Mouse (Mus musculus) embryonic facial prominence, embryonic 14.5 days (tissue): ENCODE data around the gene Teddm2. TPM values are rescaled to one million over a fixed set of nuclear protein-coding genes. Genes with fewer than 3 reads are reported as not detected.
"Not testable (repeated sequence)": the region's sequence is repeated elsewhere in the genome, so short reads cannot be mapped to it uniquely, and the experiment has no call there.

Experiments
- ATAC-seq: fragments of 200-750 bp; cut with Nextera tagmentation; 2 replicates; pipeline ENCODE4 v1.8.0; 2017; ENCODE audit warnings: low read depth, moderate number of reproducible peaks, moderate TSS enrichment
- DNase-seq: peaks from one replicate; pipeline ENCODE4 v3.0.0-alpha.2; 2015; ENCODE audit warnings: low spot score
- H3K27ac ChIP-seq: fragments of 300-500 bp; sonication (generic); replicated peaks from 2 replicates; pipeline ENCODE4 v1.5.1; 2014; ENCODE audit warnings: low read depth, mild to moderate bottlenecking, low read length, moderate library complexity
- H3K27me3 ChIP-seq: fragments of 300-500 bp; sonication (generic); replicated peaks from 2 replicates; pipeline ENCODE4 v1.6.1; 2014; ENCODE audit warnings: low read length; ENCODE audit not compliant: control insufficient read depth, insufficient read depth
- H3K36me3 ChIP-seq: fragments of 300-500 bp; sonication (generic); 2 replicates; pipeline ENCODE4 v1.6.1; 2014; ENCODE audit warnings: low read length, mixed read lengths; ENCODE audit not compliant: control insufficient read depth, insufficient read depth
- H3K4me1 ChIP-seq: fragments of 300-500 bp; sonication (generic); 2 replicates; pipeline ENCODE4 v1.6.1; 2014; ENCODE audit warnings: antibody characterized with exemption, low read length; ENCODE audit not compliant: control insufficient read depth, insufficient read depth
- H3K4me2 ChIP-seq: fragments of 300-500 bp; sonication (generic); 2 replicates; pipeline ENCODE4 v1.6.1; 2014; ENCODE audit warnings: low read depth, mild to moderate bottlenecking, low read length, moderate library complexity, mixed read lengths
- H3K4me3 ChIP-seq: fragments of 300-500 bp; sonication (generic); 2 replicates; pipeline ENCODE4 v1.5.1; 2014; ENCODE audit warnings: low read depth, mild to moderate bottlenecking, low read length
- H3K9ac ChIP-seq: fragments of 300-500 bp; sonication (generic); 2 replicates; pipeline ENCODE4 v1.6.1; 2014; ENCODE audit warnings: low read depth, mild to moderate bottlenecking, low read length, moderate library complexity, mixed read lengths
- H3K9me3 ChIP-seq: fragments of 300-500 bp; sonication (generic); 2 replicates; pipeline ENCODE4 v1.6.1; 2016; ENCODE audit warnings: low read length; ENCODE audit not compliant: control insufficient read depth
- WGBS: fragments of 180-500 bp; shearing (Covaris S2); extraction: QIAGEN DNeasy Blood & Tissue Kit; methylation state at CpG from one replicate; pipeline ENCODE4 v1.1.7; 2014; 5-methylcytosine and 5-hydroxymethylcytosine counted together
- polyA plus RNA-seq: library from polyadenylated mRNA; unstranded; fragments of >200 nt; fragmentation: Nextera tagmentation; extraction: Ambion mirVana; gene quantifications from 2 replicates; pipeline ENCODE4 v1.2.1, GENCODE M21; 2014

Gene Teddm2
- polyA plus RNA-seq, 1 experiment from 2014 or later, result 0.97 TPM

- ATAC-seq, H3K36me3 ChIP-seq, H3K27me3 ChIP-seq, H3K27ac ChIP-seq, H3K9me3 ChIP-seq, H3K4me2 ChIP-seq, H3K4me1 ChIP-seq, H3K9ac ChIP-seq, DNase-seq, H3K4me3 ChIP-seq: not testable (repeated sequence)
- 95% methylated on average over 17 of the region's 17 CpGs for whole genome bisulfite sequencing
Measured at GRCm38 (mm10) chr1:153880391-153880790, 19.6 kb downstream of the Teddm2 start.

DNA sequence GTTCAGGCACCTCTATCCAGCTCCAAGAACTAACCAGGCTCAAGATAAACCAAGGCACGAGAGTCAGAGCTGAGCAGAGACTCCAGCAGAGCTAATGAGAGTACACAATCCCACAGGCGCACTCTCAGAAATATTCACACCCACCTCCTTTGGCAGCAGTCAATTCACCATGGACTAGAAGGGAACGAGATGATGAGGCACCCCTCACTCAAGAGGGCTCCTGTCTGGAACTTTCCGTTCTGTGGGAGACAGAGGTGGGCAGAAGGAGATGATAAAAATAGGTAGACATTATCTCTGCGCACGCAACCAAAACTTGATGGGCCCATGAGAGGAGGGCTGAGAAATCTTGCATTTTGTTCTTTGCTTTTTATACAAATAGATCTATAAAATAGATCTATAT is 26.0 kb downstream of the Teddm2 start, which contains the start of gene Teddm1b:
Gene Teddm1b, plus strand, starts transcription at position 301 of the 400 bp plus-strand sequence.
- Histone ChIP-seq H3K4me2 (no peak within 1 kb of the TSS), H3K27me3 (no peaks in the 10 kb centered on the region), H3K9me3 (no peaks in the 10 kb centered on the region), H3K9ac (no peak within 1 kb of the TSS), H3K4me1 (no peaks in the 10 kb centered on the region), H3K36me3 (no peaks in the 10 kb centered on the region), H3K27ac (no peak within 1 kb of the TSS), H3K4me3 (no peak within 1 kb of the TSS)
- ATAC-seq, result no peak
- 90% methylated on average over 6 of the region's 6 CpGs for WGBS
- DNase-seq, result no peak

- Histone ChIP-seq H3K27me3 (no peaks in the 10 kb centered on the region), H3K9ac (no peak overlapping the region), H3K4me1 (peaks cover 3% of the 10 kb centered on the region; the same call in 1 of the 2 replicates), H3K4me2 (no peak overlapping the region), H3K27ac (no peak overlapping the region), H3K9me3 (no peaks in the 10 kb centered on the region), H3K4me3 (no peak overlapping the region), H3K36me3 (no peaks in the 10 kb centered on the region)
- no peak for DNase-seq
- ATAC-seq, result no peak
- 64% methylated on average over 8 of the region's 8 CpGs for WGBS
Measured at GRCm38 (mm10) chr1:153855946-153856345, 44.1 kb downstream of the Teddm2 start.

DNA sequence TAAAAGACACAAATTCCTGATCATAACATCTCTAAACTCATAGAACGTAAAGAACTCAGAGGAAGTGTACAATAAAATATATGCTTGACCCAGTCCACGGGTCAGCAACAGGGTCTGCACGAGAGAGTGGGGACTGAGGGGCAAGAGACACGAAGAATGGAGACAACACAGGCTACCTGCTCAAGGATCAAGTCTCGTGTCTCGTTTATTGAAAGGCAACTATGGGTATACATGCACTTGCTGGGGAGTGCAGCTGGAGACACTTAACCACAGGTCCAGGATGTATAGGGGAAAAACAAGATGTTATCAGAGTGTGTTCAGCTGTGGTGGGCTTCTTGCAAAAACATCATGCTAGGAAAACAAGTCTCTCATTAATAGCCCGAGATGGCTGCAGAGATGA is 47.3 kb downstream of the Teddm2 start:
- 69% methylated on average over 7 of the region's 7 CpGs for WGBS
- not testable (repeated sequence) for H3K27ac ChIP-seq, H3K9me3 ChIP-seq, DNase-seq, H3K36me3 ChIP-seq, H3K4me3 ChIP-seq, H3K9ac ChIP-seq, H3K4me1 ChIP-seq, H3K27me3 ChIP-seq, H3K4me2 ChIP-seq, ATAC-seq

GRCm38 (mm10) chr1:153846867-153847266 is 53.2 kb downstream of the Teddm2 start:
- Histone ChIP-seq H3K4me3 (no peak overlapping the region), H3K4me1 (no peaks in the 10 kb centered on the region), H3K36me3 (no peaks in the 10 kb centered on the region), H3K27me3 (no peaks in the 10 kb centered on the region), H3K9me3 (no peaks in the 10 kb centered on the region), H3K9ac (no peak overlapping the region), H3K27ac (no peak overlapping the region), H3K4me2 (no peak overlapping the region)
- ATAC-seq (no peak), DNase-seq (peak; percentile 81)
- WGBS, result 27% methylated on average over 6 of the region's 6 CpGs

DNA sequence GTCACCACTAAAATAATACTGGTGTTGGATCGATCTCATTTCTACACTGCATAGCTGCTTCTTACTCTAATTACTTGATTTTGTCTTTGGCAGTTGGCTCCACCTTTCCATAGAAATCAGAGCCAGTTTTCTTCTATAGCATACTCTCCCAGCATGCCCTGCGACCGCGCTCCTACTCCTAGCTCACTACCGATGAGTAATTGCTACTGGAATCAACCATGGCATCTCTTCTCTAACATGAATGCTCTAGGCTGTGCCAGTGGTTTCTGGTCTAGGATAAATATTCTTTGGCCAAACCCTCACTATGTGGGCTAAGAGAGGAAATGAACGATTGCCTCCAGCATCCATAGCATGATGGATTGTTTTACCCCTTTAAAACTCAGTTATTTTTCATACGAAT is 53.6 kb downstream of the Teddm2 start:
- Histone ChIP-seq H3K4me2 (no peak overlapping the region), H3K9ac (no peak overlapping the region), H3K4me1 (no peaks in the 10 kb centered on the region), H3K27ac (no peak overlapping the region), H3K27me3 (no peaks in the 10 kb centered on the region), H3K4me3 (no peak overlapping the region), H3K36me3 (no peaks in the 10 kb centered on the region), H3K9me3 (no peaks in the 10 kb centered on the region)
- peak; percentile 18 for DNase-seq
- no peak for ATAC-seq
- 83% methylated on average over 7 of the region's 7 CpGs for WGBS

DNA sequence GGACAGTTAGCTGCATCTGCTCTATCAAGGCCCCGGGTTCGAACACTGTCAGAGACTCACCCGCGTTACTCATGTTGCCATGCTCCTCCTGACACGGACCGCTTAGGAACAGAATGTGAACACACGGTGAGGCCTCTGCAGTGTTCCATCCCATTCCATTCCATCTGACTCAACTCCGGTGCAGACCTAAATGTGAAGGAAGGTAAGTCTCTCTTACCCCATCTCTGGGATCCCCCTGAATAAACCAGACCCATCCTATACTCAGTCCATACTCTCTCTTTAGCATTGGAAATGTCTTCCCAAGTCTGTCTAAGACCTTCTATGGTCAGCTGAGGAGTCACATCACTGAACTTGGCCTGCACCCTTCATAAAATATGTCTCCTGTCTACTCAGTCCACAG is 56.0 kb downstream of the Teddm2 start, which contains the start of gene Rgsl1:
Gene Rgsl1, minus strand, starts transcription at position 101 of the 400 bp plus-strand sequence.
- no peak within 1 kb of the TSS for H3K9ac ChIP-seq
- H3K4me2 ChIP-seq, result no peak within 1 kb of the TSS
- no peaks in the 10 kb centered on the region for H3K9me3 ChIP-seq
- no peaks in the 10 kb centered on the region for H3K36me3 ChIP-seq
- H3K27me3 ChIP-seq, result no peaks in the 10 kb centered on the region
- DNase-seq (no peak), ATAC-seq (no peak)
- H3K27ac ChIP-seq, result no peak within 1 kb of the TSS
- H3K4me1 ChIP-seq, result no peaks in the 10 kb centered on the region
- 95% methylated on average over 8 of the region's 8 CpGs for WGBS
- H3K4me3 ChIP-seq, result no peak within 1 kb of the TSS

DNA sequence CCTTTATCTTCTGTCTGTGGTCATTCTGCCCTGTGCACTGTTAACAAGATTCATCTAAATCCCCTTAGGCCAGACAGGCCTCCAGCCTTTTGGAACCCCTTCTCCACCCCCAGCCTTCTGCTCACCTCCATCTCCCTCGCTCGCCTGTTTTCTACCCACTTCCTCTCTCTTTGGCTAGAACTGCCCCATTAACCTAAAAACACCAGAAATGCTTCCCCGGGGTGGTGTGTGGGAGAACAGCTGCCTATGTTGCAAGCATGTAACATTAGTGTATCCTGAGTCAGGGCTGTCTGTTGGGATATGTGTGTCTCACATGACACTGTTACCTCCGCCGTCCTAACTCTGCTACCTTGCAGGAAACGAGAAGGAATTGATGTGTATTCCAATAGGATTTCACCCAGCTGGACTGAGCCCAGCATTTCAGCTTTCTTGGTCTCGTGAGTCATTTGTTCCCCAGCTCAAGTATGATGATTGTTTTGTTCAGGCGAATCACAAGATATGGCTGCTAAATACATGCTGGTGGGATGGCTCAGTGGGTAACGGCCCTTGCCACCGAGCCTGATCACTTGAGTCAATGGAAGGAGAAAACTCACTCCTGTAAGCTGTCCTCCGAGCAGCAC is 57.8 kb downstream of the Teddm2 start:
- ATAC-seq, result no peak
- WGBS, result 77% methylated on average over 11 of the region's 11 CpGs
- no peaks in the 10 kb centered on the region for H3K36me3 ChIP-seq

DNA sequence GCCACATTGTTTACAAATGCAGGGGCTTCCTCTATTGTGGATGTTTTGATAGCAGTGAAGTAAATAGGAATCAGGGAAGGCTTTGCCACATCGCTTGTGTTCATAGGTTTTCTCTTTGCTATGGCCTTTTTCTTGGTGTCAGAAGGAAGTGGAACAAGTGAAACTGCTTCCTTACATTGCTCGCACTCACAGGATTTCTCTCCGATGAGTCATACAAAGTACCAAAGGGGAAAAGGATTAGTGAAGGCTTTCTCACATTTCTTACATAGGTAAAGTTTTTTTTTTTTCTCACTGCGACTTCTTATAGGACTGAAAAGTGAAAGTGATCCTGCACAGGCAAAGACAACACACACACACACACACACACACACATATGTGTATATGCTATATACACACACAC is 64.0 kb downstream of the Teddm2 start:
- H3K27ac ChIP-seq, result no peak overlapping the region

More for the DNA sequence above, 57.8 kb downstream of the Teddm2 start:
- Histone ChIP-seq H3K9ac (no peak overlapping the region), H3K9me3 (no peaks in the 10 kb centered on the region), H3K4me1 (no peaks in the 10 kb centered on the region), H3K4me2 (no peak overlapping the region), H3K4me3 (no peak overlapping the region), H3K27me3 (no peaks in the 10 kb centered on the region), H3K27ac (no peak overlapping the region)
- no peak for DNase-seq

More for the DNA sequence above, 64.0 kb downstream of the Teddm2 start:
- no peaks in the 10 kb centered on the region for H3K4me1 ChIP-seq
- WGBS, result 61% methylated on average over 4 of the region's 4 CpGs
- H3K4me2 ChIP-seq, result no peak overlapping the region
- no peaks in the 10 kb centered on the region for H3K36me3 ChIP-seq
- H3K9ac ChIP-seq, result no peak overlapping the region
- DNase-seq, result peak; percentile 32
- H3K27me3 ChIP-seq, result no peaks in the 10 kb centered on the region
- no peak overlapping the region for H3K4me3 ChIP-seq
- no peaks in the 10 kb centered on the region for H3K9me3 ChIP-seq
- no peak for ATAC-seq
